Mouse (Mus musculus) intestine, embryonic 14.5 days (tissue): ENCODE data around the gene Lrrn3. TPM values are rescaled to one million over a fixed set of nuclear protein-coding genes. Genes with fewer than 3 reads are reported as not detected.

ENCODE experiments used
- ATAC-seq: fragments of 200-750 bp; cut with Nextera tagmentation; replicated peaks from 2 replicates; pipeline ENCODE4 v1.8.0; 2017; ENCODE audit warnings: low read depth, moderate number of reproducible peaks, moderate TSS enrichment, moderate library complexity; ENCODE audit not compliant: low FRiP score, low TSS enrichment
- DNase-seq: peaks from one replicate; pipeline ENCODE4 v3.0.0-alpha.2; 2018; ENCODE audit warnings: low spot score
- H3K27ac ChIP-seq: fragments of 300-500 bp; sonication (generic); 2 replicates; pipeline ENCODE4 v1.5.1; 2014; ENCODE audit warnings: low read depth, mild to moderate bottlenecking, control low read depth
- H3K27me3 ChIP-seq: fragments of 300-500 bp; sonication (generic); replicated peaks from 2 replicates; pipeline ENCODE4 v1.6.1; 2014; ENCODE audit warnings: low read length, control low read depth; ENCODE audit not compliant: control insufficient read depth, insufficient read depth
- H3K36me3 ChIP-seq: fragments of 300-500 bp; sonication (generic); 2 replicates; pipeline ENCODE4 v1.6.1; 2014; ENCODE audit warnings: low read length, control low read depth; ENCODE audit not compliant: control insufficient read depth, insufficient read depth
- H3K4me1 ChIP-seq: fragments of 300-500 bp; sonication (generic); replicated peaks from 2 replicates; pipeline ENCODE4 v1.6.1; 2014; ENCODE audit warnings: low read length, control low read depth, mixed read lengths; ENCODE audit not compliant: control insufficient read depth, insufficient read depth
- H3K4me2 ChIP-seq: fragments of 300-500 bp; sonication (generic); 2 replicates; pipeline ENCODE4 v1.6.1; 2014; ENCODE audit warnings: low read length
- H3K4me3 ChIP-seq: fragments of 300-500 bp; sonication (generic); 2 replicates; pipeline ENCODE4 v1.5.1; 2014; ENCODE audit warnings: low read depth, low read length, control low read depth, mixed read lengths
- H3K9ac ChIP-seq: fragments of 300-500 bp; sonication (generic); 2 replicates; pipeline ENCODE4 v1.6.1; 2014; ENCODE audit warnings: mild to moderate bottlenecking, low read length
- H3K9me3 ChIP-seq: fragments of 300-500 bp; sonication (generic); 2 replicates; pipeline ENCODE4 v1.6.1; 2016; ENCODE audit warnings: low read length, control low read depth; ENCODE audit not compliant: control insufficient read depth
- WGBS: fragments of 180-500 bp; shearing (Covaris S2); extraction: QIAGEN DNeasy Blood & Tissue Kit; methylation state at CpG from one replicate; pipeline ENCODE4 v1.1.7; 2014; 5-methylcytosine and 5-hydroxymethylcytosine counted together
- polyA plus RNA-seq: library from polyadenylated mRNA; unstranded; fragments of >200 nt; fragmentation: Nextera tagmentation; extraction: Ambion mirVana; gene quantifications from 2 replicates; pipeline ENCODE4 v1.2.1, GENCODE M21; 2014

Lrrn3 gene
- polyA plus RNA-seq, 1 experiment from 2014 or later, result 14.3 TPM

DNA sequence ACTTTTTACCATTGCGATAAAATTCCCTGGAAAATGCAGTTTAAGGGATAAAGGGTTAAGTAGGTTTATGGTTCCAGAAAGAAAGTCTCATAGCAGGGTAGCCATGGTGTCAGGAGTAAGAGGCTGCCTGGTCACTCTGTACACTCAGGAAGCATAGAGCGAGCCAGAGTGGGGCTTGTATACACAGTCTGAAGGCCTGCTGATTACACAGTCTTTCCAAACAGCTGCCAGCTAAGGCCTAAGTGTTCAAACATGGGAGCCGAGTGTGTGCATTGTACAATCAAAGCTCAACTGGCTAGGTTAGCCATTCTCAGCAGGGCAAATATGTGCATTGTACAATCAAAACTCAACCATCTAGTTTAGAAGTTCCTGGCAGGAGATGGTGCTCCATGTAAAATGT lies 69.1 kb downstream of the Lrrn3 start:
- H3K4me3 ChIP-seq, result no peak overlapping the region
- H3K9ac ChIP-seq, result no peak overlapping the region
- H3K27me3 ChIP-seq, result no peaks in the 10 kb centered on the region
- peak; percentile 55 for DNase-seq
- ATAC-seq, result peak; percentile 75; the same call in 1 of the 2 replicates
- no peaks in the 10 kb centered on the region for H3K9me3 ChIP-seq
- no peaks in the 10 kb centered on the region for H3K36me3 ChIP-seq
- H3K4me2 ChIP-seq, result no peak overlapping the region
- H3K27ac ChIP-seq, result no peak overlapping the region
- 27% methylated on average over 3 of the region's 3 CpGs for WGBS
- no peaks in the 10 kb centered on the region; the same call in 1 of the 2 replicates for H3K4me1 ChIP-seq

DNA sequence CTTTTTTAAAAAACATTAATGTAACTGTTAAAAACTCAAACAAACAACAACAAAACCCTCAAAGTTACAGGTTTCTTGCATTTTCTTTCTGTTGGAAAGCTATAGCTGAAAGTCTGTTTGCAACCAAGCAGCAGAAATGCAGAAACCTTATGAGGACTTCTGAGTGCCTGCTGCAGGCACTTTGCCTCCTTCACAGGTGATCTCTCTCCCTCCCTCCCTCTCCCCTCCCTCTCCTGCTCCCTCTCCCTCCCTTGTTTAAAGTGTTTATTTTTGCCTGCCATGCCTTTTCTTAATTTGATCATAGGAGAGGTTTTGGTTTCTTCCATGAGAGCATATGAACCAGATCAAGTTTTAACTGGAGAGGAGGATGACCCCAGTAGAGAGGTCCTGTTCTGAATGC lies 69.6 kb downstream of the Lrrn3 start:
- DNase-seq, result no peak
- Histone ChIP-seq H3K27ac (no peak overlapping the region), H3K4me2 (no peak overlapping the region)

DNA sequence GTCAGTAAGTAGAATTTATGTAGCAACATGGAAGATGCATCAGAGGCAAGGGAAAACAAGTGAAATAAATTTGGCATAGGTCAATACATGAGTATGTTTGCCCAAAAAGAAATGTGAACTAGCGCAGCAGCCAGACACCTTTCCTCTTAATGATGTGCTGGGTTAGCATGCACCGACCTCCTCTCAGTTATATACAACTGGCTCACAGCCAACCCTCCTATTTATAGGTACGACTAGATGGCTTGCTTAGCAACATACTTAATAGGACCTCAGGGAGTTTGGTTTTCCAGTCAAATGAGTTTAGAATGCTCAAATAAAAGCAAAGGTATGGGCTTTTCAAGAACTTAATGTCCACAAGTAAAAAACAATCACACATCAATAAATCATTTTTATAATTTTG lies 76.8 kb downstream of the Lrrn3 start:
- no peak overlapping the region for H3K4me2 ChIP-seq
- no peaks in the 10 kb centered on the region for H3K27me3 ChIP-seq
- no peak for ATAC-seq
- H3K27ac ChIP-seq, result no peak overlapping the region
- DNase-seq, result no peak
- H3K4me1 ChIP-seq, result peaks cover 8% of the 10 kb centered on the region; the same call in 1 of the 2 replicates
- 24% methylated on average over 3 of the region's 3 CpGs for WGBS
- no peak overlapping the region for H3K4me3 ChIP-seq
- H3K36me3 ChIP-seq, result no peaks in the 10 kb centered on the region
- no peaks in the 10 kb centered on the region for H3K9me3 ChIP-seq
- no peak overlapping the region for H3K9ac ChIP-seq

More for the DNA sequence above, 69.6 kb downstream of the Lrrn3 start:
- no peak for ATAC-seq
- no peak overlapping the region for H3K4me3 ChIP-seq
- no peaks in the 10 kb centered on the region for H3K36me3 ChIP-seq
- no peaks in the 10 kb centered on the region for H3K27me3 ChIP-seq
- no peak overlapping the region for H3K9ac ChIP-seq
- H3K4me1 ChIP-seq, result no peaks in the 10 kb centered on the region; the same call in 1 of the 2 replicates
- H3K9me3 ChIP-seq, result no peaks in the 10 kb centered on the region

DNA sequence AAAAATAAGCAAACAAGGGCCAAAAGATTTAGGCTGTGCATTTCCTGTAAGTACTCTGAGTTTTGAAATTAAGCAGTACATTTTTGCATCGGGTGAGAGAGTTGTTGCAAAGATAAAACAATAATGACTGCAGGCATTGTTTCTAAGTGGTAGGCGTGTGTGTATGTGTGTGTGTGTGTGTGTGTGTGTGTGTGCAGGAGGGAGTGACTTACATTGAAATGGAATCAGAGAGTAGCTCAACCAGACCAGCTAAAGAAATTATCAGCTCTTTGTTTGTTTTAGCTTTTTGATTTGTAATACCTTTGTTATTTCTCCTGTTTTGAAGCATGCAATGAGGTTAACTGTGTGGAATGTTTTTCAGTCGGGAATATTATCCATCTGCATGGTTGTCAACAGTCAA lies 84.3 kb downstream of the Lrrn3 start:
- DNase-seq, result no peak
- H3K9ac ChIP-seq, result no peak overlapping the region
- no peaks in the 10 kb centered on the region for H3K27me3 ChIP-seq
- no peaks in the 10 kb centered on the region for H3K4me1 ChIP-seq
- no peak overlapping the region for H3K4me2 ChIP-seq
- no peak overlapping the region for H3K4me3 ChIP-seq
- no peak overlapping the region for H3K27ac ChIP-seq
- 62% methylated on average over 3 of the region's 3 CpGs for WGBS
- no peaks in the 10 kb centered on the region for H3K9me3 ChIP-seq
- ATAC-seq, result no peak
- H3K36me3 ChIP-seq, result no peaks in the 10 kb centered on the region
